Mouse (Mus musculus) heart, embryonic 11.5 days (tissue): ENCODE results near the gene Gm8947. TPM values are rescaled to one million over a fixed set of nuclear protein-coding genes. Genes with fewer than 3 reads are reported as not detected.
A peak's percentile ranks its signal among the peaks of the same experiment; 100 is the strongest.
"Not testable (repeated sequence)": the region's sequence is repeated elsewhere in the genome, so short reads cannot be mapped to it uniquely, and the experiment has no call there.

Source experiments
- ATAC-seq: fragments of 200-750 bp; cut with Nextera tagmentation; replicated peaks from 2 replicates; pipeline ENCODE4 v1.8.0; 2017; ENCODE audit warnings: moderate library complexity; ENCODE audit not compliant: insufficient number of reproducible peaks, low FRiP score, low TSS enrichment
- H3K27ac ChIP-seq: fragments of 300-500 bp; sonication (generic); 2 replicates; pipeline ENCODE4 v1.5.1; 2014; ENCODE audit warnings: mild to moderate bottlenecking, low read depth, low read length
- H3K27me3 ChIP-seq: fragments of 300-500 bp; sonication (generic); 2 replicates; pipeline ENCODE4 v1.6.1; 2014; ENCODE audit warnings: mild to moderate bottlenecking, low read length, mixed read lengths; ENCODE audit not compliant: control insufficient read depth, insufficient read depth
- H3K36me3 ChIP-seq: fragments of 300-500 bp; sonication (generic); 2 replicates; pipeline ENCODE4 v1.6.1; 2014; ENCODE audit warnings: mild to moderate bottlenecking, low read length, moderate library complexity, mixed read lengths; ENCODE audit not compliant: control insufficient read depth, insufficient read depth
- H3K4me1 ChIP-seq: fragments of 300-500 bp; sonication (generic); 2 replicates; pipeline ENCODE4 v1.6.1; 2014; ENCODE audit warnings: low read length; ENCODE audit not compliant: control insufficient read depth, insufficient read depth
- H3K4me2 ChIP-seq: fragments of 300-500 bp; sonication (generic); 2 replicates; pipeline ENCODE4 v1.6.1; 2014; ENCODE audit warnings: mild to moderate bottlenecking, moderate library complexity
- H3K4me3 ChIP-seq: fragments of 300-500 bp; sonication (generic); 2 replicates; pipeline ENCODE4 v1.5.1; 2014; ENCODE audit warnings: low read depth, low read length
- H3K9ac ChIP-seq: fragments of 300-500 bp; sonication (generic); 2 replicates; pipeline ENCODE4 v1.6.1; 2014; ENCODE audit warnings: mild to moderate bottlenecking, low read depth, low read length, moderate library complexity
- H3K9me3 ChIP-seq: fragments of 300-500 bp; sonication (generic); replicated peaks from 2 replicates; pipeline ENCODE4 v1.6.1; 2016; ENCODE audit warnings: low read length; ENCODE audit not compliant: control insufficient read depth
- WGBS: fragments of 180-500 bp; shearing (Covaris S2); extraction: QIAGEN DNeasy Blood & Tissue Kit; methylation state at CpG from one replicate; pipeline ENCODE4 v1.1.7; 2014; ENCODE audit not compliant: insufficient replicate concordance; 5-methylcytosine and 5-hydroxymethylcytosine counted together
- polyA plus RNA-seq: library from polyadenylated mRNA; unstranded; fragments of >200 nt; fragmentation: Nextera tagmentation; extraction: Ambion mirVana; gene quantifications from 2 replicates; pipeline ENCODE4 v1.2.1, GENCODE M21; 2014

Gm8947 gene
- polyA plus RNA-seq, 1 experiment from 2014 or later, result 1.2 TPM

DNA sequence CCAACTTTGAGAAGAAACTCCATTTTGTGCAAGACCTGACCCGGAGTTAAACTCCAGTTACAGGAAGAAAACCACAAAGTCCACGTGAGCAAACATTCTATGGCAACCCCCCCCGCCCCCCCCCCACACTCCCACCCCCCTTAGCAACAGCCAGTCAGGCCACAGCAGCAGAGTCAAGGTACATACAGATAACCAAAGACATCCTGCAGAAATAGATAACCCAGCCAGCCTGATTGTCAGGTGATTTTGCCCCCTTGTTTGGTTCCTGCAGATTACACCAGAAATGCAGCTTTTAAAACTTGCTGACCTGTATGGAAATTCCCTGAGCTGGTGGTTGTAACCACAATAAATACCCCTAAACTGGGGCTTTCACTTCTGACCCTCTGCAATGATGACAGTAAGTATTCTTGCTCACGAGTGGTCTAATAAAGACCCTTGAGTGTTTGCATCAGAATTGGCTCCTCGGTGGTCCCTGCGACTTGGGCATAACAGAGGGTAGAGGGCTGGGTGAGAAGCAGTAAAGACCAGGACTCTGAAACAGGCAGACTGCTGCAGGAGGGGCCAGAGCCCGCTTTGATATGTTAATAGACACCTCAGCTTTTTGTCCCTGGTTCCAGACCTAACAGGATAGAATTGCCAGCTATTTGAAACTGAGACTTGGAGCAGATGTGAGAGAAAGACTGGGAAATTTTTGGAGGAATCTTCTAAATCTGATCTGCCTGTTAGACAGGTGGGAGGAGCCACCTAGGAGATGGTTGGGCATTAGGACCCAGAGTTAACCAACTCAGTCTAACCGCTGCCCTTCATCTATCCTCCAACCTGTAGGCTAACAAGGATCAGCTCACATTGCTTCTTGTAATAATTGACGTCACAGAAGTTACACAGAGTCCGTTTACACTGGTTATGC lies 14.9 kb upstream of the Gm8947 start:
- H3K4me3 ChIP-seq, result peak overlapping the region; percentile 30; the same call in 1 of the 2 replicates
- peaks cover 11% of the 10 kb centered on the region for H3K4me1 ChIP-seq
- WGBS, result 13% methylated on average over 10 of the region's 10 CpGs
- H3K27me3 ChIP-seq, result no peaks in the 10 kb centered on the region
- H3K36me3 ChIP-seq, result no peaks in the 10 kb centered on the region
- H3K9me3 ChIP-seq, result no peaks in the 10 kb centered on the region
- H3K4me2 ChIP-seq, result peak overlapping the region; percentile 62
- H3K27ac ChIP-seq, result peak overlapping the region; percentile 78
- no peak overlapping the region for H3K9ac ChIP-seq
- ATAC-seq, result peak; percentile 90

DNA sequence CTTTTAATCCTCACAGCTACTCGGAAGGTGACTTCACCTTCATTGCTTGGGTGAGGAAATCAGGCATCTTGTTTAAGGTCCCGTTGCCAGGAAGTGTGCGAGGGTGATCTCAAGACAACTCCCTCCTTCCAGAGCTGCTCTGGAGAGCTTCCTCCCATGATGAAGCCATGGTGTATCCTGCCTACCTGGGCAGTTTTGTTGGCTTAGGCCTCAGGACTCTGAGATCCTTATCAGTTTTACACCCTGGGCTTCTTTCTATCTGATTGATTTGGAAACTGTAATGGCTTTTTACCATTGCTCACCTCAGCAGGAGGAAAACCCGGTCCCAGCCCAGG lies 14.3 kb upstream of the Gm8947 start:
- no peaks in the 10 kb centered on the region for H3K9me3 ChIP-seq
- no peaks in the 10 kb centered on the region for H3K36me3 ChIP-seq
- H3K9ac ChIP-seq, result no peak overlapping the region
- no peaks in the 10 kb centered on the region for H3K27me3 ChIP-seq
- H3K4me2 ChIP-seq, result peak overlapping the region; percentile 62
- peak; percentile 54 for ATAC-seq
- WGBS, result 28% methylated on average over 4 of the region's 4 CpGs
- H3K4me3 ChIP-seq, result peak overlapping the region; percentile 30; the same call in 1 of the 2 replicates
- peak overlapping the region; percentile 78 for H3K27ac ChIP-seq
- H3K4me1 ChIP-seq, result peaks cover 11% of the 10 kb centered on the region

DNA sequence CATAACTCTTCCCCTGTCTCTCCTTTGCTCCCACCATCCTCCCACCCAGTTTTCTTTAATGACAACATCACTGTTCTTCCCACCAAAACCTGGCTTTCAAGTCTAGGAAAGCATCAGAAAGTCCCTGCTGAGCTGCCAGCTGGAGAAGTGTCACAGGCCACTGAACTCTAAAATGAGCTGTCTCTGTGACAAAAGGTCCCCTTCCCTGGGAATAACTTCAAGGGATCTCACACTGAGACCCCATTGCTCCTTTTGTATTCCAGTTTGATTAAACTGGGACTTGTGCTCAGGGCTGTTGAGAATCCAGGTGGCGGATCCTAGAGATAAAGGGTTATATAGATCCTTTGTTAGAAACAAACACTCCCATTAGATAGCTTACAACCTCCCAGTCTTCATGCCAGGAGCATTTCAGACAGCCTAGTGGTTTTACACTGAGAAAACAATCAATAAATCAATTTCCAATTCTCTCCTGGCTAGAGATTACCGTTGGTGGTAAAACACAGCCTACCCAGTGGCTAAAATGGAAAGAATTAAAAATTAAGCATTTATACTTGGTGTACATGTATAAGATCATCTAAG lies 13.6 kb upstream of the Gm8947 start:
- no peak for ATAC-seq
- no peaks in the 10 kb centered on the region for H3K36me3 ChIP-seq
- H3K9ac ChIP-seq, result peak overlapping the region; percentile 34; the same call in 1 of the 2 replicates
- H3K9me3 ChIP-seq, result no peaks in the 10 kb centered on the region
- no peaks in the 10 kb centered on the region for H3K27me3 ChIP-seq
- no peak overlapping the region for H3K4me3 ChIP-seq
- H3K27ac ChIP-seq, result peak overlapping the region; percentile 35; the same call in 1 of the 2 replicates
- H3K4me1 ChIP-seq, result peaks cover 11% of the 10 kb centered on the region
- no peak overlapping the region for H3K4me2 ChIP-seq
- 65% methylated on average over 2 of the region's 2 CpGs for WGBS

DNA sequence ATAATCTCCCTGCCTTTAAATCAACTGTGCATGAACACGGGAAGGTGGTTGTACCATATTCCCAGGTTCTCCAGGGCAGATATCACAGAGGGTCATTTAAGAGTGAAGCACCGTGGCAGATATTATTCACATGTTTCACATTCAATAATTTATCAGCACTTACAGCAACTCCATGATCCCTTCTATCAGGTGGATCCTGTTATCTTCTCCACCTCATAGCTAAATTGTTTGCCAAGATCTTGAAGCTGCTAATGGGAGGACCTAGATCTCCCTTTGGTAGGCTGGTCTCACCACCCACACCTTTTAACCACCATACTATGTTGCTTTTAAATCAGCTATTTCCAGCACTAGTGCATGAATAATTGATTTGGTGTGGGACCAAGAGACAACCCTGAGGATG lies 12.0 kb upstream of the Gm8947 start:
- no peaks in the 10 kb centered on the region for H3K27me3 ChIP-seq
- H3K4me1 ChIP-seq, result peaks cover 11% of the 10 kb centered on the region
- no peaks in the 10 kb centered on the region for H3K36me3 ChIP-seq
- H3K9me3 ChIP-seq, result no peaks in the 10 kb centered on the region
- no peak overlapping the region for H3K9ac ChIP-seq
- no peak overlapping the region for H3K4me3 ChIP-seq
- ATAC-seq, result no peak
- no peak overlapping the region for H3K27ac ChIP-seq
- 85% methylated on average over 2 of the region's 2 CpGs for WGBS
- H3K4me2 ChIP-seq, result no peak overlapping the region

DNA sequence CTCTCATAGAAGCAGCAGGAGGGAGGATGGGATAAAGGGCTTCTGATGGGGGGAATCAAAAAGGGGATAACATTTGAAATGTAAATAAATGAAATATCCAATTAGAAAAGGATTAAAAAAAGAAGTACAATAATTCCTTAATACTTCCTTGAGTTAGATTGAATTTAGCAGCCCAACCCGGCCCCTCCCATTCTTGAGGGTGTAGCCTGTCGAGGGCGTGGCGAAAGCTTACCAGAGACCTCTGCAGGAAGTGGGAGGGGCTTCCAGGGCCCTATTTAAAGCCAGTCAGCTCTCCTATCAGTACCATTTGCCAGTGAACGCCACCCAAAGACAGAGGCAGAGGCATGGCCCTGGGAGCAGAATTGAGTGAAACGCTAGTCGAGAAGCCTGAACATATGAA lies 9.9 kb upstream of the Gm8947 start, which contains the start of gene Gm47985:
TSS of gene Gm47985 (plus strand) at position 272 of the 400 bp plus-strand sequence.
- not testable (repeated sequence) for H3K27ac ChIP-seq, H3K4me3 ChIP-seq, ATAC-seq, H3K36me3 ChIP-seq, H3K9me3 ChIP-seq, H3K4me2 ChIP-seq, H3K4me1 ChIP-seq, H3K9ac ChIP-seq, H3K27me3 ChIP-seq
- no CpG with 5 or more reads among the region's 7 CpGs for WGBS

DNA sequence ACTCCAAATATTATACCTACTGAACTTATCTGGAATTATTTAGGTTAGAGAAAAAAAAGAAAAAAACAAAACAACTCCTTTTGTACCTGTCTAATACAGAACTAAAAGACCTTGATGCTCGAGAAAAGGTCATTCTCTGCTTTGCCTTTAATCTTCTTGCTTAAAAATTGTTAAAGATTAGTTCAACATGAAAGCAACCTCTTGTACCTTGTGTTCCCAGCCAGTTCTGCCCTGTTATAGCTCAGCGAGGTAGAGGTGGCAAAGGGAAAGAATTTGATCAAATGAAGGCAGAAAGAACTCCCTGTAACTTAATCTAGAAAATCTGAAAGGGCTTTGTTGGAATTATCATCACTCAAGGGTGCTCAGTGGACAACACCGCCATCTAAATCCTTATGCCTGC lies 6.0 kb upstream of the Gm8947 start:
- H3K27ac ChIP-seq, ATAC-seq, H3K4me1 ChIP-seq, H3K4me2 ChIP-seq, H3K36me3 ChIP-seq, H3K9ac ChIP-seq, H3K4me3 ChIP-seq, H3K9me3 ChIP-seq, H3K27me3 ChIP-seq: not testable (repeated sequence)
- WGBS, result 85% methylated on average over 3 of the region's 3 CpGs

DNA sequence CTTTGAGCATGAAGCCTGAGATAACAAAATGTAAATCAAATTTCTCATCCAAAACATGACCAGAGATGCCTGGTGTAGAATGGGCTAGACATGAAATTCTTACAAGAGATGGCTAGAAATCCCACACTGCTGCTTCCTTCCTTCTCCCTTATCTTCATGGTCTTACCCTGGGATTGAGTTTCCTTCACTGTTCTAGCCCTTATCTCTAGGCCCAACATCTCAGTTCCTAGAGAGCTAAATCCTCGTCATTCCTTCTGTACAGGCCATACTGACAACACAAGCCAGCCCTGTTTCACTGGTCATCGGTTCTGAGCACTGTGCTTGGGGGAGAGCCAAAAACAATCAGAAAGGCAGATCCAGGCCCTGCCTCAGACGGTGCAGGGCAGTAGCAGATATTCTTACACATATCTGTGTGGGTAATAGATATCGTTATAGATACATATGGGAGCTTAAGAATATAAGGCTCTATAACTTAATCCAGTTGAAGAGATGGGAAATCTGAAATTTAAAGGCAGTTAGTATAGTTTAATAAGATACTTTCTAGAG lies 5.2 kb upstream of the Gm8947 start:
- not testable (repeated sequence) for H3K36me3 ChIP-seq, H3K27ac ChIP-seq, H3K4me3 ChIP-seq, H3K4me2 ChIP-seq, H3K27me3 ChIP-seq, ATAC-seq, H3K9me3 ChIP-seq, H3K4me1 ChIP-seq, H3K9ac ChIP-seq
- 53% methylated on average over 4 of the region's 4 CpGs for WGBS

DNA sequence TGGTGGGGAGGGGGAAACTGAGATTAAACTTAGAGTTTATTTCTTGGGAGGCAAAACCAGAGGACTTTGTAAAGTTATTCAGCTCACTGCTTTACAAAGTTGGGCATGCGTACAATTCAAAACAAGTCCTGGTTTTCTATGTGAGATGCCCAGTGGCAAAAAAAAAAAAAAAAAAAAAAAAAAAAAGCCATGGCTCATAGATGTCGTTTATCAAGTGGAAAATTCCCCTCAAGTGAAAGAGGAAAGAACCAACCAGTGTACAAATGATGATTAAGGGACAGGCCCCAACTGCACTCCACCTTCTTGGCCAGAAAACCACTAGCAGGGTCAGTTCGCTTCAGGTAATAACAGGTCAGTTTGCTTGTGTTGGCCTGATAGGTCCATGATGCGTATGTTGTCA lies 3.7 kb upstream of the Gm8947 start:
- no peak for ATAC-seq
- Histone ChIP-seq H3K4me3 (no peak overlapping the region), H3K36me3 (no peaks in the 10 kb centered on the region), H3K27ac (no peak overlapping the region), H3K27me3 (no peaks in the 10 kb centered on the region), H3K9me3 (no peaks in the 10 kb centered on the region), H3K4me2 (no peak overlapping the region), H3K4me1 (no peaks in the 10 kb centered on the region), H3K9ac (no peak overlapping the region)
- 82% methylated on average over 4 of the region's 4 CpGs for WGBS
